Mouse (Mus musculus) embryo, embryonic 11 days (tissue): ENCODE data around the gene Eml1.

Source experiments
- DNase-seq: peaks from one replicate; pipeline ENCODE4 v3.0.0-alpha.2; 2015

Gene Eml1

DNA sequence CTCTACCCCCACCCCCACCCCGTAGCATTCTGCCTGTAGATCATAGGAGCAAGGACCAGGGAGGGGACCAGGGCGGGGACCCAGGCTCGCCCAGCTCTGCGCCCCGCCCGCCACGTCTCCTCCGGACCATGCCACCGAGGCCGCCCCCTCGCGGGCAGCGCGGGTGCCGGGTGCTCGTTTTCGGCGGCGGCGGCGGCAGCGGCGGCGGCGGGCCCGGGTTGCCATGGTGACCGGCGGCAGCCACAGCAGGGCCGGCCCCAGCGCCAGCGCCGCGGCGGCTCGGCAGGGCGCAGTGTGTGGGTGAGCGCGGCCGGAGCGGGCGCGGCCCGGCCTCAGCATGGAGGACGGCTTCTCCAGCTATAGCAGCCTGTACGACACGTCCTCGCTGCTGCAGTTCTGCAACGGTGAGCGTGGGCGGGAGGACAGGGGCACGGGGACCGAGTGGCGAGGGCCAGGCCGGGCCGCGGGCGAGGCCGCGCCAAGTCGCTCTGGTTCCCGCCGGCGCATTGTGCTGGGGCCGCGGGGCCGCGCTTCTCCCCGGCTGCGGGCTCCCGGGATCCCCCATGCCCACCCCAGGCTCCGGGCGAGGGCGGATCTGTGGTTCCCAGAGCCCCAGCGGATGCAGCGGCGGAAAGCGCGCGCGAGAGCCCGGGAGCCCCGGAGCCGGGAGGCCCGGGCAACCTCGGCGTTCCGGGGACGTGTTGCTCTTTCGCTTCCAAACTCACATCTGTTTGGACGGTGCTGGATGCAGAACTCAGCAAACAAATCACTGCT, 52.3 kb downstream of the Eml1 start:
- DNase-seq, result peak; percentile 93

DNA sequence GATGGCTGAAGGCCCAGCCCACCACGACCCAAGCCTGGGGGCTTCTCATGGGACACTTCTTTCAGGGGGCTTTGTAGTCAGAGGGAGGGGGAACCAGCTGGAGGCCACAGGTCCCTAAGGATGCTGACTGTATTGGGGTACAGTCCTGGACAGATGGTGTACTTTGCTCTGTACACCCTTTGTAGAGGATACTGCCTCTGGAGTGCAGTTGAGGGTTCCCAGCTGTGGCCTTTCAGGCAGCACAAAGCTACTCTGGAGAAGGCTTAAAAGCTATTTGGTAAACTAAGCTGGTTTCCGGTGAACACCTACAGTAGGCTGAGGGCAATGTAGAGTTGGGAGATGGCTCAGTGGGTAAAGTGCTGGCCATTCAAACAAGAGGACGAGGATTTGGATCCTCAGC, 60.2 kb downstream of the Eml1 start:
- DNase-seq, result no peak

DNA sequence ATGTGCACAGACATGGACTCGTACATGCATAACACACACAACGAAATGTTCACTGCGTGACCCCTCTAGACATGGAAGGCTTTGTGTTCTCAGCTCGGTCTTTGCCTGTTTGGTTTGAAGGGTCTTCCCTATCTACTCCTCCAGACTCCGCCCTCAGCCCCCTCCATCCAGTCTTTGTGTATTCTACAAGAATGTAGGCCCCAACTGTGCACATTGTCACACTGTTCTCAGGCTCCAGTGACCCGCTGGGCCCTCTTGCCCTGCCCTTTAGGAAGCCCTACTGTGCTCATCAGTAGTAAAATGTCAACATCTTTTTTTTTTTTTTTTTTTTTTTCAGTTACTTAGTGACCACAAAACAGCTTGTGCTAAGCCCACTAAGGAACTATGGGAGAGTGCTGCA, 61.0 kb downstream of the Eml1 start:
- peak; percentile 54 for DNase-seq

DNA sequence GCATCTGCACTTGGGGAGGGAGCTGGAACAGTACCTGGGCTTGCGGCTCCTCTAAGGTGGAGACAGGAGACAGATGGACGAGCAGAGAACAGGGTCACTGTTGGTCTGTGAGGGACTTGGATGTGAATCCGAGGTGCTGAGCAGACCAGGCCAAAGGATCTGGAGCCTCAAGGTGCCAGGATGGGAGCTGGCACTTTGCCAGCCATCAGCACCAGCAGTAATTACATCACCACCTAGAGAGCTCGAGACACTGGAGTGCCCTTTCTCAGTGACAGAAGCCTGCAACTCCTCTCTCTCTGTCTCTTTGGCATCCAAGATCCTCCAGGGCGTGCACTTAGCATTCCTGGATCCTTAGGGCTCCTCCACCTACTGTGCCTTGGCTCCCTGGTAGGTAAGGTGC, 61.8 kb downstream of the Eml1 start:
- DNase-seq, result no peak

DNA sequence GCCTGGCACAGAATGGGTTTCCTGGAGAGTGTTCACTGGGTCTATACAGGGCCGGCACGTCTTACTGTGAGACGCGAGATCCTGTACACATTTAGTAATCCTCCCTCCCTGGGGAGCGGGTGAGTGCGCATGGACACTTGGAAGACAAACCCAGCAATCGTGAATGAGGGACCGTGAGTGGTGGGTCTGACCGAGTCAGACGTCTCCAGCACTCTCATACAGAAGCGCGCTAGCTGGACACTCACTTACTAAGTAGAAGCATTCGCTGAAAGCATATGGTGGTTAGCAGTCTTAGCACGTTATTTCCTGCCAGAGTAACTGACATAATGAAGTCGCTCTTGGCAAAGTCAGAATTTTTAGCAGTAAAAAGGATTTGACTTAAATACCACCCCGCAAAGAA, 62.3 kb downstream of the Eml1 start:
- DNase-seq, result no peak

DNA sequence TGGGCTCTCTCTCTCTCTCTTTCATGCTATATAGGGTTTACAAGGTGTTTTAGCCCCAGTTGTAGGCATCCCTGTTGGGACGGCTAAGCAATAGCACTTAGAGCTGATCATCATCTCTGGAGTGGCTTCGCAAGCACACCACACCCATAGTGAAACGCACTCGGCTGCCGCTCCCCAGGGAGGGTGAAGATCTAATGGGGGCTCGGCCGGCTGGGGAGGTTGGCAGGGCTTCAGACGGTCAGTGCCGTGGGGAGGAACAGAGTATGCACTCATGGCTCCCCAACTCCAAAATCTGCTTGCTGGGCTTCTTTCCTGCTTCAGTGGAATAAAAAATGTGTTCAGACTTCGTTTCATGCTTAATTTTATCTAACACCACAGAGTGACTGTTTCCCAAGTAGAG, 62.7 kb downstream of the Eml1 start:
- no peak for DNase-seq

DNA sequence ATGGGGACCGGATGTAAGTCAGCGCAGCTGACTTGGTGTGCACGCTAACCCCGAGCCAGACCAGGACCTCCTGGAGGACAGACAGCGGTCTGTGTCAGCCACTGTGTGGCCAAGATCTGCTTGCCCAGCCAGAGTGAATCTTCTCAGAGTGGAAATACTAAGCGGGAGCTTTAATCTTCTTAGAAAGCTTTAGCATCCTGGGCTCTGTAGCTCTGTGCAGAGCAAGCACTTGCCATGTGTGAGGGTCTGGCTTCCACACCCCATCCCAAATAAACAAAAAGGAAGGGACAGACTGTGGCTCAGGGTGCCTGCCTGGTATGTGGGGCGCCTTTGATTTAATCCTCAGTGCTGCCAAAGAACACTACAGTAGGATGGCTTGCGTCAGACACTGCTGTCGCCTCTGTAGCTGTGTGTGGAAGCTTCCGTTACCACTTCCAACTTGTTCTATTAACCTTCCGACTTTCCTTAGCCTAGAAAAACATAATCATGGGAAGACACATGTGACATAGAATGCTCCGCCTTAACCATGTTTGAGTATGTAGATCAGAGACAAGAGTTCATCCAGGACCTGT, 64.8 kb downstream of the Eml1 start:
- DNase-seq, result no peak

DNA sequence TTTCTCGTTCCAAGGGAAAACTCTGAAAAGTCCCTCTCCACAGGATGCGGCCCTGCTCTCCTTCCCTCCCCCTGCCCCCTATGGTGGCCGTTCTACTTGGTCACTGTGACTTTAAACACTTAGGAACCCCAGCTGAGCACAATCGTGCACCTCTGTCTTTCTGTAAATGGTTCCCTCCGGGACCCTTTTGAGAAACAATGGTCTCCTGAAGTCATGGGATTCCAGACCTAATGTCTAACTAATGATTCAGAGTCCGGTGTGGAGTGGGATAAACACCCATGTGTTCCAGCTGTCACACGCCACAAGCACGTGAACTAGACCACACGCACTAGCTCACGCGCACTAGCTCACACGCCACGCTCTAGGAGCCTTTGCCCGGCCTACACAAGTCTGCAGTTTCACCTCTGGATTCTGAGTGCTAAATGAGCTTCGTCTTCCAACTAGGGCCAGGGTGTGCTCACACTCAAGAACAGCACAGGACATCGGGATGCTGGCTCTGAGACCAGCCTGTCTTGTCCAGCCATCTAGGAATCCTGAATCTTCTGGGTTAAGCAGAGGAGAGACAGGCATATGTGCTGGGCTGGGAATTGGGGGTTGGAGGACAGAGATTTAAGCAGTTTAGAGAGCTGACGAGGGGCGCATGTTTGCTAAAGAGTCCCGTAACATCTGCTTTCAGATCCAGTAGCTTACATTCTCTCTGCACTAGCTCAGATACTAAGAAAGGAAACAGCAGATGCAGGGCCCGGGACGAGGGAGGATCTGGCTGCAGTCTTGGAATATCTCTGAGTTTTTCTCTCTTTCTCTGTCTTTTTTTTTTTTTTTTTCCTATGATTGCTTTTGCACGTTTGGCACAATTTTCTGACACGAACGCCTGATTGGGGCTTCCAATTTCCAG, 65.5 kb downstream of the Eml1 start:
- no peak for DNase-seq

DNA sequence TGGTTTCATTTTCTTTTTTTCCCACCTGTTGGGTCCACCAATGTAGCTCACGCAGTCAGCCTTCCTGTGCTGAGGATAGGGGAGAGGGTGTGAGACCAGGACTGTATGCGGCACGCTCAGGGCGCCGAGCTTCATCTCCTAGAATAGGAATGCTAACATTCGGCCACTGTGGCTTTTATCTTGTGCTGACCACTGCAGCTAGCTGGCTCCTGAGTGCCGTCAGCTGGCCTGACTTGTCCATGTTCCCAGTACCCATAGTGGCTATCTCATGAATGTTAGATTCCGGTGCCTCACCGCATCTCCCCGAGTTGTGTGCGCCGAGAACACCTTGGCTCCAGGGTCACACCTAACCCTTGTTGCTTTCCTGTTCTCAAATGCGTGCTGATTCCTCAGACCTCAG, 66.7 kb downstream of the Eml1 start:
- DNase-seq, result no peak

DNA sequence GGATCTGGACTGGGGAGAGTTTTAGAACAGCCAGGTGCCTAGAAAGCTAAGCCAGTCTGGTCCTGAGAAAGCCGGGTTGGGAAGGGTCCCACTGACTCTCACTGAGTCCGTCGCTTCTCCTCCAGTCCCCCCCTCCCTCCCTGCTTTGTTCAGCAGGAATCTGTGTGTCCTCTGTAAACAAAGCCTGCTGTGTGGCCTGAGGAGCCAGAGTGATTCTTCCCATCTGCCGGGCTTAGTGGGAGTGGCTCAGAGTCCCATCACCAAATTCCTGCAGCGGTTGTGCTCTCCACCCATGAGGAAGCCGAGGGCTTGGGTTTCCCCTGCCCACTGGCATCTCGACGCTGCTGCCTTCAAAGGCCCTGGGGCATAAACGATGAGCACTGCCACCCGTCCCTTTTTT, 72.5 kb downstream of the Eml1 start:
- DNase-seq, result peak; percentile 81

DNA sequence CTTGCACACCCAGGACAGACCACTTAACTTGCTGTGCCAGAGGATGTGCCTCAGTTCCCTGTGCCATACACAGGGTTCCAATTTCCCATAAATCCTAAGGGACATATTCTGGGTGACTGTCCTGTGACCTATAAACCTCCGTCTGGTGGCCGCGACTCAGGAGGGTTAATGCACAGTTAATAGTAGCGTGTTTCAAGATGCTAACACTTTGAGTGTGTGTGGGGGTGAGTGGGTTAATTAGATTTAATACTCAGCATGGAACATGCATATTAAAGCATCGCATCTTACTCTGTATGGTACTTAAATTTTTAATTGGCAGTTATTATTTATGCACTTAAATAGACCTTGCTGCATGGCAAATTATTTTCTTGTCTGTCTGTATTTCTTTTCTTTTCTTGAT, 73.0 kb downstream of the Eml1 start:
- no peak for DNase-seq

DNA sequence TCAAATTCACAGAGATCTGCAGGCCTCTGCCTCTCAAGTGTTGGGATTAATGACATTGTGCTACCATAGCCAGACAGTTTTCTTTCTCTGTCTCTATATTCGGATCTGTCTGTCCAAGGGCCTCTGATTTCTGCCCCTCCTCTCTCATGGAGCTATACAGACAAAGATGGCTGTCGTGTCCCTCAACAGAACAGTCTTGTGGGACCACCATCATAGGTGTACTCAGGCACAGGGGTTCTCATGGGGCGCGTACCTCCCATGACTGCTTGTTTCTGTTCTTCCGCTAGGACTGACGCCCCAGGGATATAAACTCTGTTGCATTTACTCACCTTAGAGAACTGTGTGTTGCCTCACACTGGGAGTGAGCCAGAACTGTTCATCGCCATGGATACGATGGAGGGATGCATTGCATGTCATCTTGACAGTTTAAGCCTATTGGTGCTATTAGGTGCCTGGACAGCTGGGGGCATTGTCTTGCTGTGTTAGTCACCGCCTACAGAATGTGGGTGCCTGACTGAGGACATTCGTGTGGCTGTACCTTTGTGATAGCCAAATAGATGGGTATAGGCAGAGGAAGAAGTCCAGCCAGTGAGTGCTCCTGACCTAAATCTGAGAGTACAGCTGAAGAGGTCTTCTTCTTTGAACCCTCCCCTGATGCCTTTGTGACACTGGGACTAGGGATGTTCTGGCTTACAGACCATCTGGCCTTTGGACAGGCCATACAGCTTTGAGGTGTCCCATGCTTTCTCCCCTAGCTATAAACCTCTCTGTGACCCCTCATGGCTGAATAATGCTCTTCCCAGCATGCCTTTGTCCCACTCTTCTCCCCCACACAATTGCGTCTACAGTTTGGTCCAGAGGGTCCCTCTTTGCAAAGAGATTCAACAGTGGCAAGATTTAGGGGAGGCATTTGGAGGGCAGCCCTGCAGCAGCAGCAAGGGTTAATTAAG, 73.7 kb downstream of the Eml1 start:
- peak; percentile 60 for DNase-seq

DNA sequence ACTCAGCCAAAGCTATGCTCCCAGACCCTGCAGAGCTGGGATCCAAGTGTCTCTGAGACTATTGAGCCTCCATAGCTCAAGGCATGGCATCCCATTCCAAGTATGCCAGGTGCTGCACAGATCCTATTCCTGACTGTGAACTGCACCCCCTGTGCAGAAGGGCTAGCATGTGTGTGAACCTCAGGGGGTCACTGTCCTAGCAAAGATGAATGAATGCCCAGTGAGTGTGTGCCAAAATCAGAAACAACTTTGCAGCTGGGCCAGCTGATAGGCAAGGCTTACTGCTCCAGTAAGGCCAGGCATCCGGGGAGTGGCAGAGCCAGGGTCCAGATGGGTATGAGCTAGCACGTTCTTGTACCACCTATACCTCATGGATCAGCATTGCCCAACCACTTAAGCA, 76.0 kb downstream of the Eml1 start:
- DNase-seq, result no peak

DNA sequence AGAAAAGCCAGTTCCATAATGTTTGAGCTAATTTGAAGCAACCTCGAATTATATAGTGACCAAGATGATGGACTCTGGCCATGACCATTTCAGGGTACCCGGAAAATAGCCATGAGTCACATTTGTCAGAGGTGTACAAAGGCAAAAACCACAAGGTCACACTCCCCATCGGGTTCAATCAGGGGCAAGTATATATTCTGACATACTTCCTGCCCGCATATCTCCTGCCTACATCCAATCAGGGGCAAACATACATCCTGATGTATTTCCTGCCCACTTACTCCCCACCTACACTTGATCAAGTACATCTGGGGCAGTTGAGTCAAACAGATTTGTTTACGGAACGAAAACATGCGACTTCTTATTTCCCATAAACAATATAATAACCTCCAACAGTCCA, 77.6 kb downstream of the Eml1 start:
- no peak for DNase-seq

DNA sequence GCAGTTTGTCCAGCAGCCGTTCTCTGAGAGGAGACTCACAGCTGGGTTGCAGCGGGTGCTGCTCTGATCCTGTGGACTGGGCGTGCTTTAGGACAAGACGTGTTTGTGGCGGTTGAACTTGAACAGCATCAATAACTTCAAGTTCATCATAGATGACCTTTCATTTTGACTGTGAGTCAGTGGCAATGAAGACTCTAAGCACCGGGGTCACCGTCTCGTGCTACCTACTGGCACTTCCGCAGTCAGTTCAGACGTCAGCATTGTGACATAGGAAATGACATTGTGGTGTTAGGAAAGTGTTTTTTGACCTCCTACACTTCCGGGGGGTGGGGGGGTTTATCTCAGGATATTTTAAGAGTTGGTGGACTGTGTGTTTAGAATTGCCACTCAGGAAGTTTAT, 79.2 kb downstream of the Eml1 start:
- DNase-seq, result no peak

DNA sequence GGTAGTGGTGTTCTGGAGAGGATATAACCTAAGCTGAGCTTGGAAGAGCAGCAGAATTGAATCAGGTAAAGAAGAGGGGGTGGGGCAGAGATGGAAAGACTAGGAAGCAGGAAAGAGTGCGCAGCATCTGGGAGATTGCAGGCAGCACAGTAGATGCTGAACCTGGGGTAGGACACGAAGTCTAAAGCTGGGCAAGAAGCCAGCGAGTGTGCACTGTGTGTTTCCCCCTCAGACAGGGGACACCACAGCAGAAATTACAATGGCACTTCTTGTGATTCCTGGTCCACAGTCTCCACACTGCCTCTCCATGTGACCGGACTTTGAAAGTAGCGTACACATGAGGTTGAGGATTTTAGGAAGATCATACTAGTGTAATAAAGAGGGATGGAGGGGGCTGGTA, 79.8 kb downstream of the Eml1 start:
- no peak for DNase-seq

DNA sequence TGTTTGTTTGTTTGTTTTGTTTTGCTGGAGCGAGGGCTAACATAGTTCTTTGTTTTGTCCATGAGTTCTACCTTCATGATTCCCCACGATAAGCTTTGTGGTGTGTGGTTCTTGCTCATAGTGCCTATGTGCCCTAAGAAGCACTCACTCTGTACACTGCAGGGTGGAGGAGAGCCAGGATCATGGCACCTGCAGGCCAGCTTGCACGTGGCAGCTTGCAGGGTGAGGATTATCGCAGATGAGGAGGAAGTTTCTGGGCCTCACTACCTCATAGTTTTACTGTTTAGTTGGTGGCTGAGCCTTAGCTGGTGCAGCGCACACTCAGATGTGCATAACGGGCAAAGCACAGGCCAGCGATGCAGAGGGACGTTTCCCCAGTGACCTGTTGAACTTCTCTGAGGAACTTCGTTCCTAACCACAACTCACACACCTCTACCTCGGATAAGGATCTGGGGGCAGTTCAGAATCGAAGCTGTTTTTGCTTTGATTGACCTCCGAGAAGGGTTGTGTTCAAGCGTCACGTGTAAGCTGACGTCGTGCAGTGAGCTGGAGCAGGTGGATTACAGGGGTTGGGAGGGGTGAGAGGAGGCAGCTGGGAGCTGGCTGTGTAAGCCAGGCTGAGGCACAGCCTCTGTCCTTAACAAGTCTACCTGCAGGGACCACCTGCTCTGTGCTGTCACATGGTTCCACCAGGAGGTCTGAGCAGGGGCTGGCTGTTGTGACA, 81.6 kb downstream of the Eml1 start:
- no peak for DNase-seq

DNA sequence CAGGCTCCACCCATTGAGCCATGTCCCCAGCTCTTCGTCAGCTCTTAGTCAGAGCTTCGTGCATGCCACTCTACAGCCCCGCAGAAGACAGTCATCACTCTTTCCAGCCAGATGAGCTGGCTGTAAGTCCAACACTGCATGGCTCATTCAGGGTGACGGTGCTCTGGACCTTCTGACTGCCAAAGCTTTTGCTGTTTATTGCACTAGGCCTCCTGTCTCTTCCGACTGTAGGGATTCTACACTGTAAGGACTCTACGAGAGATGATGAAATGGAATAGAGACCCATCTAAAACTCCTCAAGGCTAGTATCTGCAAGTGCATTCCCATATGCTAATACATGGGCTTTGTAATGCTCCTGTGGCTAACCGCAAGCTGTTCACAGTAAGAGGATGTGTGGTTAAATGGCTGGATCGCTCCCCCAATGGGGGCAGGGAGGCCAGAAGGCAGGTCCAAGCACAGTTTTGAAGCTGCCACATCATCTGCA, 82.8 kb downstream of the Eml1 start:
- DNase-seq, result no peak

DNA sequence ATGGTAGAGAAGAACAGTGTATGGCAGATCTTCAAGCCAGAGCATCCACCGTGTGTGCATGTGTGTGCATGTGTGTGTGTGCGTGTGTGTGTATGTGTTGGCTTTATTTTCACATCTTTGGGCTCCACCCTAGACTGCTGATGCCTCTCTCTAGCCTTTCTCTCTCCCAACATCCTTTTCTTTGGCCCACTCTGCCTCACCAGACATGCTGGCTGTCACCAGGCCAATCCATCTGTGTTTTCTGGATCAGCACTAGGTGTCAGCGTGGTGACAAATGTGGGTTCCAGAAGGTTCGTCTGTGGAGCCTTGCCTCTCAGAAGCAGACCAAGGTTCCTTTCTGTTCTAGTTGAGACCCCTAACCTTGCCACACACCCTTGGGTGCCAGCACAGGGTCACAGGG, 84.2 kb downstream of the Eml1 start:
- DNase-seq, result no peak

DNA sequence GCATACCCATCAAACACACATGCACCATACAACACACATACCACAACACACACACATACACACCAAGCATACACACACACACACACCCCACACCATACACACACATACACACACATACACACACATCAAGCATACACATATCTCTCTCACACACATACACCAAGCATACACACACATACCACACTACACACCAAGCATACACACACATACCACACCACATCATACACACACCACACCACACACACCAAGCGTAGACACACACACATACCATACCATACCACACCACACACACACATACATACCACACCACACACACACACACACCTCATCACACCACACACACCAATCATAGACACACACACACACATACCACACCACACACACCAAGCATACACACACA, 102.1 kb downstream of the Eml1 start:
- DNase-seq, result no peak

DNA sequence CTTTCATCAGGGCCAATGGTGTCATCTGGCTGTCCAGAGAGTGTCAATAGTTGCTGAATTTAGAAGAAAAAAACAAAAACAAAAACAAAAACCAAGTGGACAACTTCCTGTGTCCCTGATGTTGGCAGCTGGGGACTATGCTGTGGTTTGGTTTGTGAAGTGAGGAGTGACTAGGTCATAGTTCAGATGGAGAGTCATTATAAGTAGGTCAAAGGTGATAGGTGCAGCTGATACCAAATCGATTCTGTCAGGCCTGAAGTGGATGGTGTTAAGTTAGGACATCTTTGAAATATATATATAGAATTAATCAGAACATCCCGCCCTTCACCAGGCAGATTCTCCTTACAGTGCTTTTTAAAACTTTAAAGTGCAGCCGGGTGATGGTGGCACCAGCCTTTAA, 103.7 kb downstream of the Eml1 start:
- no peak for DNase-seq

DNA sequence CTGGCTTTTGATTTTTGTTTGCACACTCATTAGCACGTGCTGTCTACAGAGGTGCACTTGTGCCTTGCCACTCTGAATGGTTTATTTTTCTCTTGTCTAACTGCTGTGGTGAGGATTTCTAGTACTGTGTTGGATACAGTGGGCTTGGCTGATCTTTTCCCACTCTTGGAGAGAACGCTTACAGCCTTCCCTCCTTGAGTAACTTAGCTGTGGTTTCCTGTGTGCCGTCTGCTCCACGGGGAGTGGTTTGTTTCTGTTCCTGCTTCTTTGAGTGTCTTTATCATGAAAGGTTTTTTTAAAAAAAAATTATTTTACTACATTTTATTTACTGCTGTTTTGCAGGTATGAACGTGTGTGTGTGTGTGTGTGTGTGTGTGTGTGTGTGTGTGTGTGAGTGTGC, 108.0 kb downstream of the Eml1 start:
- no peak for DNase-seq
